Mouse (Mus musculus) embryonic facial prominence, embryonic 11.5 days (tissue): ENCODE data around the gene Olfr1080. TPM values are rescaled to one million over a fixed set of nuclear protein-coding genes. Genes with fewer than 3 reads are reported as not detected.
"Not testable (repeated sequence)": the region's sequence is repeated elsewhere in the genome, so short reads cannot be mapped to it uniquely, and the experiment has no call there.

Source experiments
- ATAC-seq: fragments of 200-750 bp; cut with Nextera tagmentation; replicated peaks from 2 replicates; pipeline ENCODE4 v1.8.0; 2017; ENCODE audit warnings: low read depth; ENCODE audit not compliant: insufficient number of reproducible peaks, low FRiP score, low TSS enrichment
- DNase-seq: peaks from one replicate; pipeline ENCODE4 v3.0.0-alpha.2; 2015; ENCODE audit warnings: low spot score
- H3K27ac ChIP-seq: fragments of 300-500 bp; sonication (generic); replicated peaks from 2 replicates; pipeline ENCODE4 v1.5.1; 2014; ENCODE audit warnings: mild to moderate bottlenecking, low read depth, low read length, control low read depth
- H3K27me3 ChIP-seq: fragments of 300-500 bp; sonication (generic); 2 replicates; pipeline ENCODE4 v1.6.1; 2014; ENCODE audit warnings: mild to moderate bottlenecking, low read length, moderate library complexity, mixed read lengths; ENCODE audit not compliant: control insufficient read depth, insufficient read depth
- H3K36me3 ChIP-seq: fragments of 300-500 bp; sonication (generic); replicated peaks from 2 replicates; pipeline ENCODE4 v1.6.1; 2014; ENCODE audit warnings: low read depth, mild to moderate bottlenecking, low read length, moderate library complexity, mixed read lengths; ENCODE audit not compliant: control insufficient read depth, insufficient read depth
- H3K4me1 ChIP-seq: fragments of 300-500 bp; sonication (generic); 2 replicates; pipeline ENCODE4 v1.6.1; 2014; ENCODE audit warnings: low read length, mixed read lengths; ENCODE audit not compliant: control insufficient read depth, insufficient read depth
- H3K4me2 ChIP-seq: fragments of 300-500 bp; sonication (generic); 2 replicates; pipeline ENCODE4 v1.6.1; 2014; ENCODE audit warnings: low read depth, mild to moderate bottlenecking, control low read depth, low read length, moderate library complexity
- H3K4me3 ChIP-seq: fragments of 300-500 bp; sonication (generic); 2 replicates; pipeline ENCODE4 v1.5.1; 2014; ENCODE audit warnings: low read depth, low read length, control low read depth
- H3K9ac ChIP-seq: fragments of 300-500 bp; sonication (generic); replicated peaks from 2 replicates; pipeline ENCODE4 v1.6.1; 2014; ENCODE audit warnings: mild to moderate bottlenecking, control low read depth, low read length
- H3K9me3 ChIP-seq: fragments of 300-500 bp; sonication (generic); replicated peaks from 2 replicates; pipeline ENCODE4 v1.6.1; 2016; ENCODE audit warnings: mild to moderate bottlenecking, low read length, inconsistent platforms, mixed read lengths; ENCODE audit not compliant: control insufficient read depth
- WGBS: fragments of 180-500 bp; shearing (Covaris S2); extraction: QIAGEN DNeasy Blood & Tissue Kit; methylation state at CpG from one replicate; pipeline ENCODE4 v1.1.7; 2014; 5-methylcytosine and 5-hydroxymethylcytosine counted together
- polyA plus RNA-seq: library from polyadenylated mRNA; unstranded; fragments of >200 nt; fragmentation: Nextera tagmentation; extraction: Ambion mirVana; gene quantifications from 2 replicates; pipeline ENCODE4 v1.2.1, GENCODE M21; 2014

The Olfr1080 gene
- polyA plus RNA-seq = not detected in 2 replicates

- H3K36me3 ChIP-seq, DNase-seq, H3K4me3 ChIP-seq, H3K9me3 ChIP-seq, ATAC-seq, H3K4me2 ChIP-seq, H3K4me1 ChIP-seq, H3K27me3 ChIP-seq, H3K27ac ChIP-seq, H3K9ac ChIP-seq: not testable (repeated sequence)
These were observed at the start of gene Olfr1080 for GRCm38 (mm10) chr2:86558135-86558534. TSS of gene Olfr1080 (minus strand) at chr2:86558235.

DNA sequence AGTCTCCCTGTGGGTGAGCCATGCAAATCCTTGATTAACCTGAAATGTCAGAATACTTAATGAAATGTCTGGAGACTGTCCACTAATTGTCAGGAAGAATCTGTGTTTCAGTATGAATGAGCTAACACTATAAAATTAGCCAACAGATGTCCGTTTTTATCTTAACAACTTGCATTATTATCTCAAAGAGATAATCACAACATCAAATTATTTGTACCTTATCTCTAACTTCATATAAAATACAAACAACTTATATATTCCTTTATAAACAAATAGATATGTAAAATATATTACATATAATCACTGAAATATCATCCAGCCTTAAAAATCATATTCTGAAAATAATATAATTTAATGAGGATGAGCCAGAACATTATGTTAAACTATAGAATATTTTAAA lies 40.8 kb upstream of the Olfr1080 start, which contains the start of gene Olfr1082:
Gene Olfr1082 (minus strand): TSS at position 101 of the 400 bp plus-strand sequence.
- H3K36me3 ChIP-seq, H3K27ac ChIP-seq, H3K9me3 ChIP-seq, H3K4me3 ChIP-seq, ATAC-seq, DNase-seq, H3K27me3 ChIP-seq, H3K4me2 ChIP-seq, H3K4me1 ChIP-seq, H3K9ac ChIP-seq: not testable (repeated sequence)
- WGBS = 50% methylated on average over 1 of the region's 1 CpGs

GRCm38 (mm10) chr2:86542380-86542779 lies 15.7 kb downstream of the Olfr1080 start, which contains the start of gene Olfr1079:
TSS of gene Olfr1079 (minus strand) at chr2:86542480.
- 71% methylated on average over 1 of the region's 1 CpGs for WGBS

GRCm38 (mm10) chr2:86530991-86531390 lies 27.0 kb downstream of the Olfr1080 start:
- Histone ChIP-seq H3K27ac (no peak overlapping the region), H3K9me3 (no peaks in the 10 kb centered on the region), H3K4me1 (no peaks in the 10 kb centered on the region), H3K9ac (no peak overlapping the region), H3K27me3 (no peaks in the 10 kb centered on the region), H3K36me3 (no peaks in the 10 kb centered on the region), H3K4me2 (no peak overlapping the region), H3K4me3 (no peak overlapping the region)
- DNase-seq (no peak), ATAC-seq (no peak)
- WGBS = 61% methylated on average over 1 of the region's 1 CpGs

More at GRCm38 (mm10) chr2:86542380-86542779, 15.7 kb downstream of the Olfr1080 start, which contains the start of gene Olfr1079:
- H3K27me3 ChIP-seq = no peaks in the 10 kb centered on the region
- no peak for ATAC-seq
- H3K4me1 ChIP-seq = no peaks in the 10 kb centered on the region
- H3K9me3 ChIP-seq = no peaks in the 10 kb centered on the region
- DNase-seq = no peak
- no peak within 1 kb of the TSS for H3K27ac ChIP-seq
- no peaks in the 10 kb centered on the region for H3K36me3 ChIP-seq
- H3K4me2 ChIP-seq = no peak within 1 kb of the TSS
- H3K4me3 ChIP-seq = no peak within 1 kb of the TSS
- H3K9ac ChIP-seq = no peak within 1 kb of the TSS

- no peak within 1 kb of the TSS for H3K27ac ChIP-seq
- ATAC-seq (no peak), DNase-seq (no peak)
- no peak within 1 kb of the TSS for H3K4me3 ChIP-seq
- H3K4me1 ChIP-seq = no peaks in the 10 kb centered on the region
- H3K9ac ChIP-seq = no peak within 1 kb of the TSS
- H3K27me3 ChIP-seq = no peaks in the 10 kb centered on the region
- no peaks in the 10 kb centered on the region for H3K9me3 ChIP-seq
- H3K4me2 ChIP-seq = no peak within 1 kb of the TSS
- no peaks in the 10 kb centered on the region for H3K36me3 ChIP-seq
- WGBS = 74% methylated on average over 1 of the region's 1 CpGs
These were observed 49.9 kb downstream of the Olfr1080 start, which contains the start of gene Olfr1076 for GRCm38 (mm10) chr2:86508161-86508560. TSS of gene Olfr1076 (plus strand) at chr2:86508461.

Other genes starting within 250 kb of the Olfr1080 start
- gene Olfr1053, start 243.0 kb downstream of the Olfr1080 start, polyA plus RNA-seq = not detected in 2 replicates
- gene Olfr1054, start 222.8 kb downstream of the Olfr1080 start, polyA plus RNA-seq = not detected in 2 replicates
- gene Olfr1055, start 208.0 kb downstream of the Olfr1080 start, polyA plus RNA-seq = not detected in 2 replicates
- not detected in 2 replicates for gene Olfr1056, start 195.8 kb downstream of the Olfr1080 start, polyA plus RNA-seq
- gene Olfr1057, start 179.8 kb downstream of the Olfr1080 start, polyA plus RNA-seq = not detected in 2 replicates
- gene Olfr1058, start 169.7 kb downstream of the Olfr1080 start, polyA plus RNA-seq = 0.15 TPM in 1 of 2 replicates, not detected in the other
- not detected in 2 replicates for gene Olfr1061, start 144.2 kb downstream of the Olfr1080 start, polyA plus RNA-seq
- not detected in 2 replicates for gene Olfr1062, start 131.5 kb downstream of the Olfr1080 start, polyA plus RNA-seq
- not detected in 2 replicates for gene Olfr1065, start 107.6 kb downstream of the Olfr1080 start, polyA plus RNA-seq
- not detected in 2 replicates for gene Olfr1066, start 102.0 kb downstream of the Olfr1080 start, polyA plus RNA-seq
- not detected in 2 replicates for gene Olfr228, start 70.8 kb downstream of the Olfr1080 start, polyA plus RNA-seq
- not detected in 2 replicates for gene Olfr1076, start 49.8 kb downstream of the Olfr1080 start, polyA plus RNA-seq
- gene Olfr1079, start 15.8 kb downstream of the Olfr1080 start, polyA plus RNA-seq = not detected in 2 replicates
- gene Olfr1082, start 40.7 kb upstream of the Olfr1080 start, polyA plus RNA-seq = not detected in 2 replicates
- not detected in 2 replicates for gene Olfr1084, start 81.5 kb upstream of the Olfr1080 start, polyA plus RNA-seq
- not detected in 2 replicates for gene Olfr1085, start 103.8 kb upstream of the Olfr1080 start, polyA plus RNA-seq
- gene Olfr1086, start 121.9 kb upstream of the Olfr1080 start, polyA plus RNA-seq = not detected in 2 replicates
- not detected in 2 replicates for gene Olfr1087, start 140.2 kb upstream of the Olfr1080 start, polyA plus RNA-seq
- not detected in 2 replicates for gene Olfr1089, start 175.5 kb upstream of the Olfr1080 start, polyA plus RNA-seq
- not detected in 2 replicates for gene Olfr1090, start 200.8 kb upstream of the Olfr1080 start, polyA plus RNA-seq
- gene Olfr1093, start 224.2 kb upstream of the Olfr1080 start, polyA plus RNA-seq = not detected in 2 replicates